Mouse (Mus musculus) forebrain, postnatal 0 days (tissue): ENCODE data around the gene Gpr146. TPM values are rescaled to one million over a fixed set of nuclear protein-coding genes. Genes with fewer than 3 reads are reported as not detected.
A peak's percentile ranks its signal among the peaks of the same experiment; 100 is the strongest.

ENCODE experiments used
- ATAC-seq: fragments of 200-750 bp; cut with Nextera tagmentation; 2 replicates; pipeline ENCODE4 v1.8.0; 2017; ENCODE audit warnings: mild to moderate bottlenecking, moderate library complexity
- DNase-seq: peaks from one replicate; pipeline ENCODE4 v3.0.0-alpha.2; 2015
- H3K27ac ChIP-seq: fragments of 300-500 bp; sonication (generic); 2 replicates; pipeline ENCODE4 v1.5.1; 2014; ENCODE audit warnings: low read depth, mild to moderate bottlenecking, antibody characterized with exemption, low read length, moderate library complexity, mixed read lengths
- H3K27me3 ChIP-seq: fragments of 300-500 bp; sonication (generic); 2 replicates; pipeline ENCODE4 v1.6.1; 2014; ENCODE audit warnings: mild to moderate bottlenecking, low read length, mixed read lengths; ENCODE audit not compliant: insufficient read depth
- H3K36me3 ChIP-seq: fragments of 300-500 bp; sonication (generic); 2 replicates; pipeline ENCODE4 v1.6.1; 2014; ENCODE audit warnings: mild to moderate bottlenecking, moderate library complexity; ENCODE audit not compliant: insufficient read depth
- H3K4me1 ChIP-seq: fragments of 300-500 bp; sonication (generic); 2 replicates; pipeline ENCODE4 v1.6.1; 2014; ENCODE audit warnings: antibody characterized with exemption; ENCODE audit not compliant: insufficient read depth
- H3K4me2 ChIP-seq: fragments of 300-500 bp; sonication (generic); 2 replicates; pipeline ENCODE4 v1.6.1; 2014; ENCODE audit warnings: low read depth, mild to moderate bottlenecking, moderate library complexity
- H3K4me3 ChIP-seq: fragments of 300-500 bp; sonication (generic); 2 replicates; pipeline ENCODE4 v1.5.1; 2014; ENCODE audit warnings: low read depth, low read length, mixed read lengths
- H3K9ac ChIP-seq: fragments of 300-500 bp; sonication (generic); 2 replicates; pipeline ENCODE4 v1.6.1; 2014; ENCODE audit warnings: mild to moderate bottlenecking
- H3K9me3 ChIP-seq: fragments of 300-500 bp; sonication (generic); 2 replicates; pipeline ENCODE4 v1.6.1; 2016; ENCODE audit warnings: low read length
- CTCF ChIP-seq: sonication (generic); IDR thresholded peaks from 2 replicates; pipeline ENCODE4 v1.5.1; 2016; ENCODE audit warnings: antibody characterized with exemption, control low read depth, low read depth
- WGBS: fragments of 180-500 bp; shearing (Covaris S2); extraction: QIAGEN DNeasy Blood & Tissue Kit; methylation state at CpG from one replicate; pipeline ENCODE4 v1.1.7; 2014; 5-methylcytosine and 5-hydroxymethylcytosine counted together
- polyA plus RNA-seq: library from polyadenylated mRNA; unstranded; fragments of >200 nt; fragmentation: Nextera tagmentation; extraction: Ambion mirVana; gene quantifications from 2 replicates; pipeline ENCODE4 v1.2.1, GENCODE M21; 2015
- total RNA-seq: library from RNA; depleted of rRNA; stranded (reverse); fragments of >200 nt; gene quantifications from 2 replicates; pipeline ENCODE4 v1.2.3, GENCODE M21; 2014

The Gpr146 gene
- total and polyA plus RNA-seq, 2 experiments from 2014 or later, result 2.8 to 3.2 TPM

GRCm38 (mm10) chr5:139349713-139350112 is 27.8 kb upstream of the Gpr146 start:
- no peak for DNase-seq
- TF ChIP-seq CTCF, result no peak
- no peaks in the 10 kb centered on the region for H3K36me3 ChIP-seq
- H3K9me3 ChIP-seq, result no peaks in the 10 kb centered on the region
- no peak overlapping the region for H3K4me2 ChIP-seq
- no peaks in the 10 kb centered on the region for H3K27me3 ChIP-seq
- no peak overlapping the region for H3K4me3 ChIP-seq
- no peaks in the 10 kb centered on the region for H3K4me1 ChIP-seq
- WGBS, result 77% methylated on average over 6 of the region's 6 CpGs
- H3K9ac ChIP-seq, result no peak overlapping the region
- H3K27ac ChIP-seq, result no peak overlapping the region
- no peak for ATAC-seq

DNA sequence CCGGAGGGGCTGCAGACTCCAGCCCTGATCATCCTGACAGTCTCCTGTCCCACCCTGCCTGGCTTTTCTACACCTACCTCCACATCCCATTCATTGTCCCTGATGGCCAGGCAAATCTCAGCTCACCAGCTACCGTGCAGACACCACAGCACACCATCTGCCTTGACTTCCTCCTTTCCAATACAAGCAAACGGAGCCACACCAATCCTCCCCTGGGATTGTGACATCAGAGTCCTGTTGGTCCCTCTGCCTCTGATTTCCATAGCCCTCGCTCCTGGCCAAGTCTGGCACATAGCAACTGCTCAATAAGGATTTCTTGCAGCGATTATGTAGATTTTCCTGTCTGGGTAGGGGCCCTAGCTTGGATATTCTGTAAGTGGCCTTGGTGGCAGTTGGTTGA is 26.4 kb upstream of the Gpr146 start, which contains the start of gene Cox19:
TSS of gene Cox19 (minus strand) at position 285 of the 400 bp plus-strand sequence.
- Histone ChIP-seq H3K4me2 (no peak within 1 kb of the TSS), H3K4me3 (no peak within 1 kb of the TSS), H3K4me1 (no peaks in the 10 kb centered on the region), H3K27ac (no peak within 1 kb of the TSS), H3K27me3 (no peaks in the 10 kb centered on the region), H3K9me3 (no peaks in the 10 kb centered on the region), H3K36me3 (no peaks in the 10 kb centered on the region), H3K9ac (no peak within 1 kb of the TSS)
- ATAC-seq (no peak), DNase-seq (no peak)
- 58% methylated on average over 5 of the region's 5 CpGs for whole genome bisulfite sequencing
- no peak for TF ChIP-seq CTCF

- Histone ChIP-seq H3K27ac (no peak overlapping the region), H3K9ac (no peak overlapping the region), H3K36me3 (no peaks in the 10 kb centered on the region), H3K4me3 (no peak overlapping the region), H3K4me1 (no peaks in the 10 kb centered on the region), H3K27me3 (no peaks in the 10 kb centered on the region), H3K9me3 (no peaks in the 10 kb centered on the region), H3K4me2 (no peak overlapping the region)
- 23% methylated on average over 8 of the region's 8 CpGs for WGBS
- DNase-seq (no peak), ATAC-seq (no peak)
- no peak for TF ChIP-seq CTCF
Observed at GRCm38 (mm10) chr5:139351628-139352027, 25.9 kb upstream of the Gpr146 start.

DNA sequence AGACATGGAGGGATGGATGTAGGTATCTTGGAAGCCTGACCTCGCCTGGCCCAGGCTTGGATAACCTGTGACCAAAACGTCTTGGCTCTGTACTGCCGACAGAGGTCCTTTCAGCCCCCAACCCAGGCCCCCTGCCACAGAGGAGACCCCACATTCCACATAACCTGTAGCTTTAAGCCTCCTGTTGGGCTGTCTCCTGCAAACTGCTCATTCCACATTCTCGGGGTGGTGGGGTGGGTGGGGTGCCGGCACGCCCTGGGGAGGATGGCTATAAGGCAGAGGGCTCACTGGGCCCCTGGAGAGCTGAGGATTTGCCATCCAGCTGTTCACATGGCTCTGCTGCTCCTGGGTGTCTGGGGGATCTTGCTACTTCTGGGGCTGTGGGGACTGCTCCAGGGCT is 25.2 kb upstream of the Gpr146 start, which contains the start of gene Cyp2w1:
TSS of gene Cyp2w1 (plus strand) at position 301 of the 400 bp plus-strand sequence.
- no peaks in the 10 kb centered on the region for H3K27me3 ChIP-seq
- H3K4me3 ChIP-seq, result no peak within 1 kb of the TSS
- no peak within 1 kb of the TSS for H3K27ac ChIP-seq
- H3K9me3 ChIP-seq, result no peaks in the 10 kb centered on the region
- H3K9ac ChIP-seq, result no peak within 1 kb of the TSS
- TF ChIP-seq CTCF, result no peak
- DNase-seq (no peak), ATAC-seq (no peak)
- no peak within 1 kb of the TSS for H3K4me2 ChIP-seq
- no peaks in the 10 kb centered on the region for H3K36me3 ChIP-seq
- WGBS, result 62% methylated on average over 6 of the region's 6 CpGs
- no peaks in the 10 kb centered on the region for H3K4me1 ChIP-seq

GRCm38 (mm10) chr5:139353496-139353895 is 24.0 kb upstream of the Gpr146 start:
- peak; percentile 39 for TF ChIP-seq CTCF
- Histone ChIP-seq H3K27ac (no peak overlapping the region), H3K9ac (no peak overlapping the region), H3K9me3 (no peaks in the 10 kb centered on the region), H3K4me1 (no peaks in the 10 kb centered on the region), H3K27me3 (no peaks in the 10 kb centered on the region), H3K4me3 (no peak overlapping the region), H3K36me3 (no peaks in the 10 kb centered on the region), H3K4me2 (no peak overlapping the region)
- 61% methylated on average over 10 of the region's 10 CpGs for WGBS
- DNase-seq, result no peak
- no peak for ATAC-seq

DNA sequence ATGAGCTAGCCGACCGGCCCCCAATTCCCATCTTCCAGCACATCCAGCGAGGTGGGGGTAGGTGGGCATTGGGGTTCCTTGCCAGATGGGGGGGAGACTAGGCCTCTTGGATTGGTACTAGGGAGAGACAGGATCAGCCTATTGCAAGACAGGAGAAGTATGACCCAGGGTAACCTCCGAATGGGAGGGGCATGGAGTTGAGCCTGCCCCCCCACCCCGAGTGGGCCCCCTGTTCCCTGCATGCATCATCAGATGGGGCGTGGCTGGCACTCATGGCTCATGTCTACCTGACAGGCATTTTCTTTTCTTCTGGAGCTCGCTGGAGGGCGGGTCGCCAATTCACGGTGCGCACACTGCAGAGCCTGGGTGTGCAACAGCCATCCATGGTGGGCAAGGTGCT is 23.6 kb upstream of the Gpr146 start:
- no peaks in the 10 kb centered on the region for H3K4me1 ChIP-seq
- no peak overlapping the region for H3K4me2 ChIP-seq
- H3K9ac ChIP-seq, result no peak overlapping the region
- H3K9me3 ChIP-seq, result no peaks in the 10 kb centered on the region
- ATAC-seq, result no peak
- DNase-seq, result no peak
- H3K27ac ChIP-seq, result no peak overlapping the region
- H3K36me3 ChIP-seq, result no peaks in the 10 kb centered on the region
- H3K27me3 ChIP-seq, result no peaks in the 10 kb centered on the region
- H3K4me3 ChIP-seq, result no peak overlapping the region
- WGBS, result 92% methylated on average over 11 of the region's 11 CpGs
- no peak for TF ChIP-seq CTCF

- 36% methylated on average over 19 of the region's 19 CpGs for WGBS
- Histone ChIP-seq H3K9ac (no peak overlapping the region), H3K36me3 (no peaks in the 10 kb centered on the region), H3K4me2 (no peak overlapping the region), H3K9me3 (no peaks in the 10 kb centered on the region), H3K4me1 (no peaks in the 10 kb centered on the region), H3K27ac (no peak overlapping the region), H3K4me3 (no peak overlapping the region), H3K27me3 (no peaks in the 10 kb centered on the region)
- TF ChIP-seq CTCF, result peak; percentile 90
- ATAC-seq (peak; percentile 12; the same call in 1 of the 2 replicates), DNase-seq (peak; percentile 67)
Observed at GRCm38 (mm10) chr5:139355235-139355772, 22.2 kb upstream of the Gpr146 start.
